In the genomic region with DNA sequence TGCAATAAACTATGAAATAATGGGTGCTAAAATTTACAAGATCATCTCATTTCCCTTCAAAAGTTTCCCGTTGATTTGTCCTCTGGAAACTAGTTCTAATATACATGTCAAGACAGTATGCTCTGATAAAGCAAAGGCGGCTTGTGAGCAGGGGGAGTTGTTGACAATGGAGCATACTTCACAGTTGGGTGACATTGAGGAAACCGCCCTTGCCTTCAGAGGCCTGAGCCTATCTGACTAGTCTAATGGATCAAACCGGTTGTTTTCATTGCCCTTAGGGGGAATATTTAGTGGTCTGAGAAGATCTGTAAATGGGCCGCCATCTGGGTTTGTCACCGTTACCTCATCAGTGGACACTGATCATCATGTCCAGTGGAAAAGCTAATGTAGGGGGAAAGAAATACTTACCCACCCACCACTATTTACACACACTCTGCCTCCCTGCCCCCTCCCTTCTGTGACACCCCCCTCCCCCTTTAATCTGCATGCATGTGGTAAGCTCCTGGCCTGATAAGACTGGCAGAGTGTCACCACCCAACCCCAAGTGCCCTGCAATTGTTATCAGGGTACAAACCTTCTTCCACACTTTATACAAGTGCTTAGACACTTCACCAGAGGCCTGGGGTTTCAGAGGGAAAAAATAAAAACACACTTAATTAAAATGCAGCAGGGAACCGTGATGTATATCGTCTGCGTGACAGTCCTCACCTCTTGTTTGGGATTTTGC, we compare ENCODE assay signal across 8 mouse cellular contexts.
"Had no signal": no experiment of that assay in that cellular context is flagged by ENCODE, and none has a peak within 500 bp of the region (broad histone marks: within the 10 kb centered on the region; RNA-seq: fewer than 3 reads in every experiment).

No protein-coding gene starts in this region.

- H3K4me1 ChIP-seq: intestine, embryonic 15.5 days; midbrain, embryonic 13.5 days had no signal

- ATAC-seq: intestine, embryonic 15.5 days; midbrain, embryonic 13.5 days had no signal

- H3K4me2 ChIP-seq: intestine, embryonic 15.5 days; limb, embryonic 13.5 days; midbrain, embryonic 13.5 days had no signal

- H3K9me3 ChIP-seq: intestine, embryonic 15.5 days; limb, embryonic 13.5 days; midbrain, embryonic 13.5 days had no signal

- H3K27ac ChIP-seq: intestine, embryonic 15.5 days; limb, embryonic 13.5 days; midbrain, embryonic 13.5 days had no signal

- H3K27me3 ChIP-seq: intestine, embryonic 15.5 days; limb, embryonic 13.5 days; midbrain, embryonic 13.5 days had no signal

- H3K4me3 ChIP-seq: intestine, embryonic 15.5 days; limb, embryonic 13.5 days; midbrain, embryonic 13.5 days had no signal

- H3K36me3 ChIP-seq: intestine, embryonic 15.5 days; limb, embryonic 13.5 days; midbrain, embryonic 13.5 days had no signal

- DNase-seq: kidney, adult 2 months; left cerebral cortex, postnatal 4 days; lung, adult 18-20 months; thymus, adult 2 months; thymus, postnatal 25 days had no signal

- H3K9ac ChIP-seq: intestine, embryonic 15.5 days; limb, embryonic 13.5 days; midbrain, embryonic 13.5 days had no signal
